Mouse (Mus musculus): ENCODE results near the gene Itgax. TPM values are rescaled to one million over a fixed set of nuclear protein-coding genes. Genes with fewer than 3 reads are reported as not detected.
"Not testable (repeated sequence)": the region's sequence is repeated elsewhere in the genome, so short reads cannot be mapped to it uniquely, and the experiment has no call there.

Gene Itgax
- polyA plus RNA-seq, 1 experiment from 2014 or later: 0.15 TPM

DNA sequence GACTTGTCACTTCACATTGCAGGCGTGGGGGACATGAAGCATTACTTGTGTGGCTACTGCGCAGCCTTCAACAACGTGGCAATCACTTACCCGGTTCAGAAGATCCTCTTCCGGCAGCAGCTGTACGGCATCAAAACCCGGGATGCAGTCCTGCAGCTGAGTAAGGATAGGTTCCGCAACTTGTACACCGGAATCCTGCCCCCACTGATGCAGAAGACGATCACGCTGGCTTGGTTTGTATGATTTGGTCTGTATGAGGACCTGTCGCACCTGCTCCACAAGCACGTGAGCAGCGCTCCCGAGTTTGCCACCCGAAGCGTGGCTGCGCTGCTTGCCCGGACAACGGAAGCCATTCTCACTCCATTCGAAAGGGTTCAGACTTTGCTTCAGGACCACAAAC lies 24.7 kb downstream of the Itgax start, which contains the start of gene Itgad:
Gene Itgad (plus strand): TSS at position 301 of the 400 bp plus-strand sequence.
- Histone ChIP-seq H3K27me3 (ENCODE audit: control insufficient read depth, insufficient read depth, low read length) (no peaks in the 10 kb centered on the region), H3K27ac (ENCODE audit: low read depth, low read length) (no peak within 1 kb of the TSS), H3K36me3 (ENCODE audit: control insufficient read depth, insufficient read depth, low read length) (no peaks in the 10 kb centered on the region), H3K4me2 (ENCODE audit: low read depth, low read length) (no peak within 1 kb of the TSS), H3K9ac (replicated peaks; ENCODE audit: low read depth, low read length) (no peak within 1 kb of the TSS), H3K4me1 (ENCODE audit: control insufficient read depth, insufficient read depth, low read length) (no peaks in the 10 kb centered on the region), H3K4me3 (ENCODE audit: low read depth, low read length) (no peak within 1 kb of the TSS), H3K9me3 (ENCODE audit: control insufficient read depth, low read length) (no peaks in the 10 kb centered on the region)
- no peak for ATAC-seq (ENCODE audit: low read depth)
- 95% methylated on average over 21 of the region's 21 CpGs for WGBS

DNA sequence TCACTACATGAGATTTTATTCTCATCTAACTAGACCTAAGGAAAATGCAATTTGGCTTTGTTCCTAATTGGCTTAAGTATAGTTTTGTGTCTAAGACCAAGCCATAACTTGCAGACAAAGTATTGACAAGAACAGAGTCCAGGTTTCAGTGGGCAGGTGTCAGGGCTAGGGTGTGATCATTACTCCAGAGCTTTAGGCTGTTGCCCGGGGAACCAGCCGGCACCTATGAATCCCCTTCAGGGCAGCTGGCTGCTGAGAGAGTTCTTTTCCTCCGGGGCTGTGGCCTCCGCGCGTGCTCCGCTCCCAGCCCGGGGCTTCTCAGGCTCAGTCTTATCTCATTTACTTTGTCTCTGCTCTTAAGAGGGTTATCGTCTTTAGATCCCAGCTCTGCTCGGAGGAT lies 25.6 kb downstream of the Itgax start:
- WGBS: 80% methylated on average over 10 of the region's 10 CpGs
- no peak for ATAC-seq (ENCODE audit: low read depth)
- no peak overlapping the region for H3K4me3 ChIP-seq (ENCODE audit: low read depth, low read length)

DNA sequence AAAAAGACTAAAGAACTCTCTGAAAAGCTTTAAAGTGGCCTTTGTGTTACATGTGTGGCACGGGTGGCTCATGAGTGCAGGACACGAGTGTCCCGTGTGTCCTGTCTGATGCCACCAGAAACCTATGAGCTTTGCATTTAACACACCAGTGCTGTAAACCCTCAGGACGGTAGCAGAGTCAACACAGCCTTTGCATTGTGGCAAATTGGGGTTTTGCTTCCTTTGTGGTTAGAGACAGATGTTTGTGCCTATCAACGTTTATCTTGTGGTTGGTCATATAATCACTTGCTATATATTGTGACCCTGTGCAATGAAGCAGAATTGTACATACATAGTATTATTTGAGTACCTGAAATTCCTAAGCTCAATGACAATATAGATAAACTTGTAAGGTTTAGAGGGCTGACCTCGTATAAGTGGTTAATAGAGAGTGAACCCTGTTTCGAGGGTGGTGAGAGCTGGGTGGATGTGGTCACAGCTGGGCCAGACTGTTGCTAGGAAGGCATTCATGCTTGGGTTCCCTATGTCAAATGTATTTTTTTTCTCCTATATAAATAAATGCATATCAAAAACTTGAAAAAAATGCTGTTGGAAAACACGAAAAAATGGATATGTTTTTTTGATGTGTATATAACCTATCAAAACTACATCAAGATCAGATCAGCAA lies 29.5 kb downstream of the Itgax start:
- 76% methylated on average over 8 of the region's 8 CpGs for WGBS
- H3K4me3 ChIP-seq (ENCODE audit: low read depth, low read length); H3K4me2 ChIP-seq (ENCODE audit: low read depth, low read length): not testable (repeated sequence)

More for the DNA sequence above, 25.6 kb downstream of the Itgax start:
- no peaks in the 10 kb centered on the region for H3K4me1 ChIP-seq (ENCODE audit: control insufficient read depth, insufficient read depth, low read length)
- no peak overlapping the region for H3K9ac ChIP-seq (replicated peaks; ENCODE audit: low read depth, low read length)
- no peaks in the 10 kb centered on the region for H3K36me3 ChIP-seq (ENCODE audit: control insufficient read depth, insufficient read depth, low read length)
- no peak overlapping the region for H3K4me2 ChIP-seq (ENCODE audit: low read depth, low read length)
- no peaks in the 10 kb centered on the region for H3K27me3 ChIP-seq (ENCODE audit: control insufficient read depth, insufficient read depth, low read length)
- no peak overlapping the region for H3K27ac ChIP-seq (ENCODE audit: low read depth, low read length)
- H3K9me3 ChIP-seq (ENCODE audit: control insufficient read depth, low read length): no peaks in the 10 kb centered on the region

DNA sequence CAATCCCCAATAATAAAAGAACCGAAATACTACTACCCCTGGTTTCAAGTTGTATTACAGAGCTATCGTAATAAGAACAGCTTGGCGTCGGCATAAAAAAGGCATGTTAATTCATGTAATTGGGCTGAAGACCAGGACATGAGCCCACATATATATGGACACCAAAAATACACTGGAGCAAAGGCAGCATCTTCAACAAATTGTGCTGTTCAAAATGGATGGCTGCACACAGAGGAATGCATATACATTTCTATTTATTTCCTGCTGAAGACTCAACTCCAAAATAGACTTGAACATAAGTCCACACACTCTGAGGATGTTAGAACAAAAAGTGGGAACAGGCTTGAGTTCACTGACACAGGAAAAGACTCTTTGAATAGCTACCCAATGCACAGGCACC lies 34.7 kb downstream of the Itgax start:
- Histone ChIP-seq H3K9ac (replicated peaks; ENCODE audit: low read depth, low read length) (no peak overlapping the region), H3K27me3 (ENCODE audit: control insufficient read depth, insufficient read depth, low read length) (no peaks in the 10 kb centered on the region), H3K27ac (ENCODE audit: low read depth, low read length) (no peak overlapping the region), H3K9me3 (ENCODE audit: control insufficient read depth, low read length) (no peaks in the 10 kb centered on the region), H3K4me1 (ENCODE audit: control insufficient read depth, insufficient read depth, low read length) (no peaks in the 10 kb centered on the region), H3K4me2 (ENCODE audit: low read depth, low read length) (no peak overlapping the region), H3K36me3 (ENCODE audit: control insufficient read depth, insufficient read depth, low read length) (no peaks in the 10 kb centered on the region), H3K4me3 (ENCODE audit: low read depth, low read length) (no peak overlapping the region)
- ATAC-seq (ENCODE audit: low read depth): no peak
- 97% methylated on average over 4 of the region's 4 CpGs for WGBS

More for the DNA sequence above, 29.5 kb downstream of the Itgax start:
- not testable (repeated sequence) for H3K27ac ChIP-seq (ENCODE audit: low read depth, low read length); ATAC-seq (ENCODE audit: low read depth); H3K9me3 ChIP-seq (ENCODE audit: control insufficient read depth, low read length); H3K27me3 ChIP-seq (ENCODE audit: control insufficient read depth, insufficient read depth, low read length); H3K9ac ChIP-seq (replicated peaks; ENCODE audit: low read depth, low read length); H3K4me1 ChIP-seq (ENCODE audit: control insufficient read depth, insufficient read depth, low read length); H3K36me3 ChIP-seq (ENCODE audit: control insufficient read depth, insufficient read depth, low read length)

DNA sequence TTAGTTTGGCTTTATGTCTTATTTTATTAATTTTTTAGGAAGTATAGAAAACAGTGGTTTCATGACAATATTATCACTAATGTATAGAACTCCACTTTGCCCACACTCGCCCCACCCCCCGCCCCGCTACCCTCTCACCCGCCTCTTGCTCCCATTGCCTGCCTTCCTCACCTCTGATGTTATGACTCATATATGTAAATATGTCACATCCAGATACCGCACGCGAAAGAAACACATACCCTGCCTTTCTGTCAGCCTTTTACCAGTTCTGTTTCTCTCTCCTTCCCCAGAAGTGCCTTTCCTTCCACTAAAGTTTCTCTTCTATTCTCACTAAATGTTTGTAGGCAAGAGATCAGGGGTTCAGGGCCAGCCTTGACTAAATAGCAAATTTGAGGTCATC lies 37.0 kb downstream of the Itgax start:
- no peaks in the 10 kb centered on the region for H3K9me3 ChIP-seq (ENCODE audit: control insufficient read depth, low read length)
- no peaks in the 10 kb centered on the region for H3K4me1 ChIP-seq (ENCODE audit: control insufficient read depth, insufficient read depth, low read length)
- H3K27me3 ChIP-seq (ENCODE audit: control insufficient read depth, insufficient read depth, low read length): no peaks in the 10 kb centered on the region
- ATAC-seq (ENCODE audit: low read depth): no peak
- H3K4me3 ChIP-seq (ENCODE audit: low read depth, low read length): no peak overlapping the region
- no peak overlapping the region for H3K4me2 ChIP-seq (ENCODE audit: low read depth, low read length)
- H3K36me3 ChIP-seq (ENCODE audit: control insufficient read depth, insufficient read depth, low read length): no peaks in the 10 kb centered on the region
- 90% methylated on average over 7 of the region's 7 CpGs for WGBS
- no peak overlapping the region for H3K9ac ChIP-seq (replicated peaks; ENCODE audit: low read depth, low read length)
- no peak overlapping the region for H3K27ac ChIP-seq (ENCODE audit: low read depth, low read length)

DNA sequence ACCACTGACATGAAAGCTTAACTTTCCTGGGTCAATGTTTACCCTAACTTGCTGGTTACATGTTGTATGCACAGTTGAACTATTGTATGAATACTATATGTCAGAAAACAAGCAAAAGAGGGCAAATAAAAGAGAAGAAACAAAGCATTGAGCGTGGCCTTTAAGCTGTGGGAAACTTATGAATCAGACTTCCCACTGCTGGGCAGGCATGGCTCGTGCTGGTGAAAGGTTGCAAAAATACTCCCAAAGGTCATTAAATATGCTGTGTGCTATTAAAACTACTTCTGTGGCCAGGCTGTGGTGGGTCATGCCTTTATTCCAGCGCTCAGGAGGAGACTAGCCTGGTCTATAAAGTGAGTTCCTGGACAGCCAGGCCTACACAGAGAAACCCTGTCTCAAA lies 40.6 kb downstream of the Itgax start:
- H3K9ac ChIP-seq (replicated peaks; ENCODE audit: low read depth, low read length): no peak overlapping the region
- H3K4me1 ChIP-seq (ENCODE audit: control insufficient read depth, insufficient read depth, low read length): no peaks in the 10 kb centered on the region
- no peak for ATAC-seq (ENCODE audit: low read depth)
- H3K27ac ChIP-seq (ENCODE audit: low read depth, low read length): no peak overlapping the region
- H3K4me3 ChIP-seq (ENCODE audit: low read depth, low read length): no peak overlapping the region
- H3K36me3 ChIP-seq (ENCODE audit: control insufficient read depth, insufficient read depth, low read length): no peaks in the 10 kb centered on the region
- no peaks in the 10 kb centered on the region for H3K27me3 ChIP-seq (ENCODE audit: control insufficient read depth, insufficient read depth, low read length)
- no peak overlapping the region for H3K4me2 ChIP-seq (ENCODE audit: low read depth, low read length)
- WGBS: 66% methylated on average over 3 of the region's 3 CpGs
- H3K9me3 ChIP-seq (ENCODE audit: control insufficient read depth, low read length): no peaks in the 10 kb centered on the region

DNA sequence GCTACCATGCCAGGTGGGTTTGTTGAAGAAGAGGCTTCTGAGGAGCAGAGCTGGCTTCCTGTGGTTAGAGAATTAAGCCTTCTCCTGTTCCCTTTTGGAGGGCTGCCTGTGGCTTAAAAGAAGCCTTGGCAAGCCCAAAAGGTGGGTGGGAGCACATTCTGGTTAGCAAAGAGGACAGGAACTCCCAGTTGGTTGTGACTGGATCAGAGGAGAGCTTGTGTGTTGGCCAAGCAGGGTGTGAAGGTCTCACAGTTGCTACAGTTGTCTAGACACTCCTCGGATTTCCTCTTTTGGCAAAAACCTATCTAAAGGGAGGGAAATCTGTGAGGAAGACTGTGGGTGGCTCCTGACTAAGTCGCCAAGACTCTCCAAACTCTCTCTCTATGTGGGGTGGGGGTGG lies 49.0 kb downstream of the Itgax start:
- no peak overlapping the region for H3K4me2 ChIP-seq (ENCODE audit: low read depth, low read length)
- no peak for ATAC-seq (ENCODE audit: low read depth)
- 80% methylated on average over 2 of the region's 2 CpGs for WGBS
- H3K4me3 ChIP-seq (ENCODE audit: low read depth, low read length): no peak overlapping the region
- H3K27me3 ChIP-seq (ENCODE audit: control insufficient read depth, insufficient read depth, low read length): no peaks in the 10 kb centered on the region
- no peaks in the 10 kb centered on the region for H3K4me1 ChIP-seq (ENCODE audit: control insufficient read depth, insufficient read depth, low read length)
- H3K9me3 ChIP-seq (ENCODE audit: control insufficient read depth, low read length): no peaks in the 10 kb centered on the region; the same call in 1 of the 2 replicates
- no peak overlapping the region for H3K27ac ChIP-seq (ENCODE audit: low read depth, low read length)
- no peaks in the 10 kb centered on the region for H3K36me3 ChIP-seq (ENCODE audit: control insufficient read depth, insufficient read depth, low read length)
- H3K9ac ChIP-seq (replicated peaks; ENCODE audit: low read depth, low read length): no peak overlapping the region

DNA sequence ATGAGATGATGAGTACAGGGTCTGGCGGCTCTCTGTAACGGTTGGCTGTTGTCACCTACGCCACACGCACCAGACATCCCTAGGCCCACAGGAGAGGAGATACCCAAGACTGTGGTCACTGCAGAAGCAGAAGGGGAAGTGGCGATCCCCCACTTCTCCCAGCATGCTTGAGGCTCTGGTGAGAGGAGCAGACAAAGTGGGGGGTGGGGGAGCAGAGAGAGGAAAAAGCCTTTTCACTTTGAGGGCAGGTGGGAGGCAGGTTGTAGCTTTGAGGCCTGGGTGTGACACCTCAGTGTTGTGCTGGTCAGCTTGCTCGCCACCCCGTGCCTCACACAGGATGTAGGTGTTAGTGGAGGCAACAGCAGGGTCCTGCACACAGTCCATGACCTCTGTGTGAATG lies 50.8 kb downstream of the Itgax start:
- Histone ChIP-seq H3K9ac (replicated peaks; ENCODE audit: low read depth, low read length) (no peak overlapping the region), H3K36me3 (ENCODE audit: control insufficient read depth, insufficient read depth, low read length) (no peaks in the 10 kb centered on the region), H3K4me3 (ENCODE audit: low read depth, low read length) (no peak overlapping the region), H3K9me3 (ENCODE audit: control insufficient read depth, low read length) (no peaks in the 10 kb centered on the region; the same call in 1 of the 2 replicates), H3K4me2 (ENCODE audit: low read depth, low read length) (no peak overlapping the region), H3K27ac (ENCODE audit: low read depth, low read length) (no peak overlapping the region), H3K4me1 (ENCODE audit: control insufficient read depth, insufficient read depth, low read length) (no peaks in the 10 kb centered on the region), H3K27me3 (ENCODE audit: control insufficient read depth, insufficient read depth, low read length) (no peaks in the 10 kb centered on the region)
- ATAC-seq (ENCODE audit: low read depth): no peak
- WGBS: 83% methylated on average over 7 of the region's 7 CpGs

DNA sequence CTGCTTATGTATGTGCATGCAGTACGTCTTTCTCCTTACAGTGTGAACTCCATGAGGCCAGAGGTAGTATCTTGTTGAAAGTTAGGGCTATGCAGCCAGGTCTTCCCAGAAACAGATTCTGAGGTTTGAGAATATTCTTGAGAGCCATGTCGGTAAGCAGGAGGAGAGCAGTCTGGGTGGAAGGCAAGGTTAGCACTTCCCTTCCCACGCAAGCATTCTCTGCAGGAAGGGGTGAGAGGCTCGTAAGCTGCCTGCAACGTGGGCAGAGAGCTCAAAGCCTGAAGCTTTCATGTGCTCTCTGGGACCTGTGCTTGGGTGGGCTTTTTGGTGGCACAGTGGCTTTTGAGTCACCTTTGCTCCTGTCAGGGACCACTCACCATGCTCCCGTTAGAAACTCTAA lies 51.2 kb downstream of the Itgax start:
- no peaks in the 10 kb centered on the region; the same call in 1 of the 2 replicates for H3K9me3 ChIP-seq (ENCODE audit: control insufficient read depth, low read length)
- H3K9ac ChIP-seq (replicated peaks; ENCODE audit: low read depth, low read length): no peak overlapping the region
- no peaks in the 10 kb centered on the region for H3K36me3 ChIP-seq (ENCODE audit: control insufficient read depth, insufficient read depth, low read length)
- H3K27ac ChIP-seq (ENCODE audit: low read depth, low read length): no peak overlapping the region
- ATAC-seq (ENCODE audit: low read depth): no peak
- H3K4me3 ChIP-seq (ENCODE audit: low read depth, low read length): no peak overlapping the region
- no peaks in the 10 kb centered on the region for H3K4me1 ChIP-seq (ENCODE audit: control insufficient read depth, insufficient read depth, low read length)
- H3K27me3 ChIP-seq (ENCODE audit: control insufficient read depth, insufficient read depth, low read length): no peaks in the 10 kb centered on the region
- no peak overlapping the region for H3K4me2 ChIP-seq (ENCODE audit: low read depth, low read length)
- 76% methylated on average over 6 of the region's 6 CpGs for WGBS

All from neural tube, embryonic 14.5 days (tissue).